Mouse (Mus musculus): ENCODE measurements at regions not wholly inside any gene's neighbourhood (a gene's known extent, or its start where the extent isn't known, plus 50 kb on each side); places are given as distances from the start of the nearest gene placed in this dataset.

GRCm38 (mm10) chr13:34427527-34427926 lies 82.5 kb upstream of the Slc22a23 start:
- TF ChIP-seq ELF1 (IDR thresholded peaks at IDR 0.05; ENCODE audit: low read depth, low read length) (no peak), CHD2 (IDR thresholded peaks at IDR 0.05; ENCODE audit: low read length) (no peak), MXI1 (IDR thresholded peaks at IDR 0.05; ENCODE audit: low read depth, low read length) (no peak), POLR2A (IDR thresholded peaks at IDR 0.05; ENCODE audit: control insufficient read depth in 1 of 2, insufficient read depth in 1 of 2, low read depth in 1 of 2, low read length in 2 of 2, poor library complexity in 1 of 2) (no peak), RAD21 (IDR thresholded peaks at IDR 0.05; ENCODE audit: low read depth, low read length) (no peak), USF1 (IDR thresholded peaks at IDR 0.05; ENCODE audit: low read depth, low read length) (no peak), UBTF (IDR thresholded peaks at IDR 0.05; ENCODE audit: borderline replicate concordance, insufficient read depth, low read depth, low read length) (no peak), EP300 (IDR thresholded peaks at IDR 0.05; ENCODE audit: low read depth in 1 of 2, low read length in 2 of 2) (no peak), MEF2A (IDR thresholded peaks at IDR 0.05; ENCODE audit: extremely low read depth, insufficient replicate concordance, low read depth, low read length, poor library complexity, severe bottlenecking) (no peak), ZKSCAN1 (IDR thresholded peaks at IDR 0.05; ENCODE audit: low read depth, low read length) (no peak), GABPA (IDR thresholded peaks at IDR 0.05; ENCODE audit: low read depth, low read length) (no peak), JUND (IDR thresholded peaks at IDR 0.05; ENCODE audit: low read depth, low read length) (no peak), ETS1 (IDR thresholded peaks at IDR 0.05; ENCODE audit: low read depth, low read length) (no peak), NRF1 (IDR thresholded peaks at IDR 0.05; ENCODE audit: insufficient read depth, low read depth, low read length, poor library complexity, severe bottlenecking) (no peak), MYB (IDR thresholded peaks at IDR 0.05; ENCODE audit: low read depth, low read length) (no peak)
- Histone ChIP-seq H3K27me3 (ENCODE audit: control insufficient read depth in 1 of 2, insufficient read depth in 2 of 2, low read length in 2 of 2) (peaks cover 4 to 19% of the 10 kb centered on the region in 2 experiments), H3K9me3 (replicated peaks; ENCODE audit: insufficient read depth, low read length) (no peaks in the 10 kb centered on the region), H3K36me3 (ENCODE audit: control insufficient read depth in 1 of 2, insufficient read depth in 2 of 2, low read length in 2 of 2) (no peaks in the 10 kb centered on the region), H3K4me3 (ENCODE audit: control insufficient read depth in 1 of 2, insufficient read depth in 1 of 2, low read depth in 2 of 2, low read length in 2 of 2) (no peak overlapping the region), H3K4me1 (ENCODE audit: control insufficient read depth in 1 of 2, insufficient read depth in 2 of 2, low read length in 2 of 2) (no peaks in the 10 kb centered on the region), H3K79me2 (ENCODE audit: control insufficient read depth, insufficient read depth, low read length, poor library complexity) (no peaks in the 10 kb centered on the region), H3K9ac (ENCODE audit: control insufficient read depth, low read depth, low read length, poor library complexity, severe bottlenecking) (no peak overlapping the region), H3K27ac (ENCODE audit: control insufficient read depth, low read depth, low read length) (no peak overlapping the region)
- no peak for DNase-seq (ENCODE audit: low read depth, low spot score)

- no peaks in the 10 kb centered on the region for H3K4me1 ChIP-seq (ENCODE audit: control insufficient read depth in 1 of 2, insufficient read depth in 2 of 2, low read length in 2 of 2)
- H3K9ac ChIP-seq (ENCODE audit: control insufficient read depth, low read depth, low read length, poor library complexity, severe bottlenecking) = no peak overlapping the region
- H3K27me3 ChIP-seq (ENCODE audit: control insufficient read depth in 1 of 2, insufficient read depth in 2 of 2, low read length in 2 of 2) = peaks cover 4 to 19% of the 10 kb centered on the region in 2 experiments; a peak in 3 of 4 replicates
- H3K4me3 ChIP-seq (ENCODE audit: control insufficient read depth in 1 of 2, insufficient read depth in 1 of 2, low read depth in 2 of 2, low read length in 2 of 2) = no peak overlapping the region
- no peaks in the 10 kb centered on the region for H3K9me3 ChIP-seq (replicated peaks; ENCODE audit: insufficient read depth, low read length)
- H3K36me3 ChIP-seq (ENCODE audit: control insufficient read depth in 1 of 2, insufficient read depth in 2 of 2, low read length in 2 of 2) = no peaks in the 10 kb centered on the region
- peak; percentile 12 for DNase-seq (ENCODE audit: low read depth, low spot score)
- TF ChIP-seq POLR2AphosphoS5 (IDR thresholded peaks at IDR 0.05; ENCODE audit: borderline replicate concordance, low read depth, low read length) = no peak
- no peaks in the 10 kb centered on the region for H3K79me2 ChIP-seq (ENCODE audit: control insufficient read depth, insufficient read depth, low read length, poor library complexity)
- H3K27ac ChIP-seq (ENCODE audit: control insufficient read depth, low read depth, low read length) = no peak overlapping the region
Observed at GRCm38 (mm10) chr13:34424921-34425320, 79.9 kb upstream of the Slc22a23 start.
